Mouse (Mus musculus) thymus, adult 2 months (tissue): ENCODE results near the gene Cped1. TPM values are rescaled to one million over a fixed set of nuclear protein-coding genes. Genes with fewer than 3 reads are reported as not detected.
A peak's percentile ranks its signal among the peaks of the same experiment; 100 is the strongest.

ENCODE experiments used
- DNase-seq: peaks from one replicate; pipeline ENCODE4 v3.0.0; 2021
- H3K27ac ChIP-seq: fragments of 200-500 bp; 2 replicates; pipeline ENCODE4 v1.5.1; 2012; ENCODE audit warnings: low read length, control low read depth; ENCODE audit not compliant: control insufficient read depth, insufficient read depth
- H3K27me3 ChIP-seq: fragments of 200-500 bp; 2 replicates; pipeline ENCODE4 v1.6.1; 2012; ENCODE audit warnings: mild to moderate bottlenecking, low read length, moderate library complexity, mixed read lengths; ENCODE audit not compliant: control insufficient read depth, insufficient read depth
- H3K36me3 ChIP-seq: fragments of 200-500 bp; 2 replicates; pipeline ENCODE4 v1.6.1; 2012; ENCODE audit warnings: mild to moderate bottlenecking, low read length, moderate library complexity; ENCODE audit not compliant: control insufficient read depth, insufficient read depth
- H3K4me1 ChIP-seq: fragments of 200-500 bp; replicated peaks from 2 replicates; pipeline ENCODE4 v1.6.1; 2012; ENCODE audit warnings: low read length; ENCODE audit not compliant: control insufficient read depth, insufficient read depth
- H3K4me3 ChIP-seq: fragments of 200-500 bp; 2 replicates; pipeline ENCODE4 v1.5.1; 2012; ENCODE audit warnings: mild to moderate bottlenecking, low read length, control low read depth, moderate library complexity; ENCODE audit not compliant: control insufficient read depth, insufficient read depth
- CTCF ChIP-seq: fragments of 200-500 bp; IDR thresholded peaks from 2 replicates; pipeline ENCODE4 v1.5.1; 2012; ENCODE audit warnings: mild to moderate bottlenecking, control low read depth, low read length, moderate library complexity, borderline replicate concordance; ENCODE audit not compliant: control insufficient read depth, poor library complexity, insufficient read depth; ENCODE audit errors: extremely low read depth
- POLR2A ChIP-seq: fragments of 200-500 bp; IDR thresholded peaks from 2 replicates; pipeline ENCODE4 v1.6.1; 2012; ENCODE audit warnings: mild to moderate bottlenecking, low read length, control low read depth, moderate library complexity; ENCODE audit not compliant: control insufficient read depth, poor library complexity, insufficient read depth; ENCODE audit errors: extremely low read depth
- WGBS: fragments of 180-500 bp; shearing (Covaris S2); methylation state at CpG from one replicate; pipeline ENCODE4 v1.1.7; 2018; 5-methylcytosine and 5-hydroxymethylcytosine counted together
- polyA plus RNA-seq: library from polyadenylated mRNA; depleted of rRNA; stranded (reverse); fragments of >200 nt; gene quantifications from 2 replicates; pipeline ENCODE4 v1.2.3, GENCODE M21; 2012

Cped1 gene
- polyA plus RNA-seq, 1 experiment, result 1.7 TPM

- DNase-seq, result peak; percentile 61
Observed at GRCm38 (mm10) chr6:22088346-22089064, 102.8 kb downstream of the Cped1 start.

DNA sequence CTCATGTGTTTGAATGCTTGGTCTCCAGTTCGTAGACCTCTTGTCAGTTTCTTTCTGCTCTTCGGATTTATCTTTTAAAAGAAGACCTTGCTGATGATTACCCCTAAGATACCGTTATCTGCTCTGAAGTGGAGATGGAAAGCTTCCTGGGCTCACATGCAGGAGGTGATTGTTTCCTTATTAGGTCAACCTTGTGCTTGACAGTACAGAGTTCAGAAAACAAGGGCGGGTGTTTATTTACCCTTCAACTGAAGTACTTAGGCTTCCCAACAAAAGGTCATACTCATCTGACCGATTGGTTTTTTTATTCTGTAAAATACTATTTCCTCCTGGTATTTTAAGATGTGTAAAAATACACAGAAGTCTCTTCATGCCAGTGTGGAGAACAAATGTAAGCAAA is 106.1 kb downstream of the Cped1 start:
- Histone ChIP-seq H3K4me3 (no peak overlapping the region), H3K27ac (no peak overlapping the region), H3K27me3 (no peaks in the 10 kb centered on the region), H3K4me1 (no peaks in the 10 kb centered on the region), H3K36me3 (no peaks in the 10 kb centered on the region)
- 88% methylated on average over 5 of the region's 5 CpGs for WGBS
- no peak for TF ChIP-seq CTCF
- TF ChIP-seq POLR2A, result no peak
- DNase-seq, result no peak

More at GRCm38 (mm10) chr6:22088346-22089064, 102.8 kb downstream of the Cped1 start:
- Histone ChIP-seq H3K4me1 (no peaks in the 10 kb centered on the region), H3K4me3 (no peak overlapping the region), H3K27ac (no peak overlapping the region), H3K36me3 (no peaks in the 10 kb centered on the region), H3K27me3 (no peaks in the 10 kb centered on the region)
- WGBS, result 63% methylated on average over 17 of the region's 17 CpGs
- TF ChIP-seq CTCF (no peak), POLR2A (no peak)

DNA sequence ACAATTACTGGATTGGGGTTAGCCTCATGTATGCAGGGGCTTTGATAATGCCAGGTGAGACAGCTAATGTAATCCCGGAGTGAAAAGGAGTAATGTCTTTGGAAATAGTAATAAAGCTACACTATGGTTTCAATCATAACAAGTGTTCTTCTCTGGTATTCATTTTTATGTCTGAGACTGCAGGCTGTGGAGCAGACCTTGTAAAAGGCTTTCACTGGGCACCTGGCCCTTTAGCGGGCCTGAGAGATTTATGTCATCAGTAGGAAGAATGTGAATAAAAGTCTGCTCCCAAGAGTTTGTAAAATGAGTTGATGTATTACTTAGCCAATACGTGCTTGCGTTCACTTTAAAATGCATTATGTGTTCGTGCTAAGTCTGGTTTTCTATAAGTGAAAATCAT is 108.1 kb downstream of the Cped1 start:
- Histone ChIP-seq H3K27me3 (no peaks in the 10 kb centered on the region), H3K27ac (no peak overlapping the region), H3K4me3 (no peak overlapping the region), H3K4me1 (no peaks in the 10 kb centered on the region), H3K36me3 (no peaks in the 10 kb centered on the region)
- no peak for TF ChIP-seq POLR2A
- no peak for TF ChIP-seq CTCF
- WGBS, result 93% methylated on average over 5 of the region's 5 CpGs
- no peak for DNase-seq

DNA sequence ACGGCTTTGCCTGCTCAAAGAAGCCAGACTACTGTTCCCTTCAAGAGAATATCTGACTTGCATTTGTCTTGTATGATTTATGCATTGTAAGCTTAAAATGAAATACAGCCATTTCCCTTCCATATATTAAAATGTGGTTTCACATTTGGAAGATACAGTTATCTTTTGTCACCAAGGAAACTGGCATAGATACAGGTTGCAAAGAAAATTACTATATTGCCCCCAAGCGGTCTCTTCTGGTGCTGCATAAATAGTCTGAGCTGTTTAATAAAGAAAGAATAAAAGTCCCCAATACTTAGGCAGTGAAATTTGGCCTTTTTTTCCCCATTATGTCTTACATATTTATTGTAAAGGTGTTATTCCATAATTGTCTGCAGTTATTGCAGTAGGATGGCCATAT is 112.0 kb downstream of the Cped1 start:
- peak; percentile 15 for DNase-seq
- H3K27me3 ChIP-seq, result no peaks in the 10 kb centered on the region
- 44% methylated on average over 2 of the region's 2 CpGs for WGBS
- no peak overlapping the region for H3K4me3 ChIP-seq
- H3K4me1 ChIP-seq, result no peaks in the 10 kb centered on the region
- TF ChIP-seq POLR2A, result no peak
- no peak for TF ChIP-seq CTCF
- no peaks in the 10 kb centered on the region for H3K36me3 ChIP-seq
- H3K27ac ChIP-seq, result no peak overlapping the region

GRCm38 (mm10) chr6:22099832-22100231 is 114.1 kb downstream of the Cped1 start:
- no peak overlapping the region for H3K27ac ChIP-seq
- H3K27me3 ChIP-seq, result no peaks in the 10 kb centered on the region
- no peaks in the 10 kb centered on the region for H3K4me1 ChIP-seq
- DNase-seq, result no peak
- no peaks in the 10 kb centered on the region for H3K36me3 ChIP-seq
- no peak overlapping the region for H3K4me3 ChIP-seq
- 87% methylated on average over 5 of the region's 5 CpGs for WGBS
- no peak for TF ChIP-seq POLR2A
- TF ChIP-seq CTCF, result no peak

GRCm38 (mm10) chr6:22101939-22102338 is 116.2 kb downstream of the Cped1 start:
- H3K36me3 ChIP-seq, result no peaks in the 10 kb centered on the region
- no peaks in the 10 kb centered on the region for H3K27me3 ChIP-seq
- no peak overlapping the region for H3K4me3 ChIP-seq
- 84% methylated on average over 3 of the region's 3 CpGs for WGBS
- H3K4me1 ChIP-seq, result no peaks in the 10 kb centered on the region
- DNase-seq, result no peak
- no peak for TF ChIP-seq POLR2A
- no peak for TF ChIP-seq CTCF
- H3K27ac ChIP-seq, result no peak overlapping the region

GRCm38 (mm10) chr6:22102752-22103151 is 117.0 kb downstream of the Cped1 start:
- DNase-seq, result no peak
- Histone ChIP-seq H3K4me3 (no peak overlapping the region), H3K4me1 (no peaks in the 10 kb centered on the region), H3K36me3 (no peaks in the 10 kb centered on the region), H3K27me3 (no peaks in the 10 kb centered on the region), H3K27ac (no peak overlapping the region)
- no peak for TF ChIP-seq CTCF
- no peak for TF ChIP-seq POLR2A
- WGBS, result 96% methylated on average over 4 of the region's 4 CpGs

GRCm38 (mm10) chr6:22103713-22104112 is 118.0 kb downstream of the Cped1 start:
- TF ChIP-seq POLR2A (no peak), CTCF (no peak)
- H3K27me3 ChIP-seq, result no peaks in the 10 kb centered on the region
- no peak overlapping the region for H3K4me3 ChIP-seq
- no peak for DNase-seq
- H3K4me1 ChIP-seq, result no peaks in the 10 kb centered on the region
- H3K36me3 ChIP-seq, result no peaks in the 10 kb centered on the region
- 96% methylated on average over 3 of the region's 3 CpGs for WGBS
- H3K27ac ChIP-seq, result no peak overlapping the region
